Mouse (Mus musculus) lung, adult 2 months (tissue): ENCODE measurements around the gene Rbm7.

ENCODE experiments used
- CTCF ChIP-seq: fragments of 200-500 bp; IDR thresholded peaks from 2 replicates; pipeline ENCODE4 v1.5.1; 2011; ENCODE audit warnings: mild to moderate bottlenecking, low read length, control low read depth; ENCODE audit not compliant: insufficient read depth
- POLR2A ChIP-seq: fragments of 200-500 bp; IDR thresholded peaks from 2 replicates; pipeline ENCODE4 v1.6.1; 2011; ENCODE audit warnings: low read depth, mild to moderate bottlenecking, control low read depth, low read length, borderline replicate concordance; ENCODE audit errors: extremely low read depth

DNA sequence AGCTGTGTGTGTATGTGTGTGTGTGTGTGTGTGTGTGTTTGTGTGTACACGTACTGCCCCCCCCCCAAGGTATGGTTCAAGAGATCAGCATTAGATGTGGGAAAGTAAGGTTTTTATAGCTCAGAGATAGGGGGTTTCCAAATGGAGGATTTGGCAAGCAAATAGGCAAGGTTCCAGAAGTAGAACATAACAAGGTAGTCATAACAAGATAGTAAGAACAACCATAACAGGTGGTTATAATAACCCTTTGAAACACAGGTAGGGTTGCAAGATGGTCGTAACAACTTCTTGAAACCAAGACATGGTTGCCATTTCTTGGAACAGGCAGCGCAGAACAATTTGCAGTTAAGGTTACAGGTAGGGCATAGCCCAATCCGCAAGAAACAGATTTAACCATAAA lies 31.4 kb upstream of the Rbm7 start:
- TF ChIP-seq CTCF (no peak), POLR2A (no peak)
